Mouse (Mus musculus) kidney, embryonic 14.5 days (tissue): ENCODE results near the gene Reep3. TPM values are rescaled to one million over a fixed set of nuclear protein-coding genes. Genes with fewer than 3 reads are reported as not detected.
"Not testable (repeated sequence)": the region's sequence is repeated elsewhere in the genome, so short reads cannot be mapped to it uniquely, and the experiment has no call there.

Source experiments
- ATAC-seq: fragments of 200-750 bp; cut with Nextera tagmentation; 2 replicates; pipeline ENCODE4 v1.8.0; 2017; ENCODE audit warnings: moderate number of reproducible peaks, mild to moderate bottlenecking, moderate TSS enrichment, moderate library complexity; ENCODE audit not compliant: low FRiP score, low TSS enrichment
- H3K27ac ChIP-seq: fragments of 300-500 bp; sonication (generic); 2 replicates; pipeline ENCODE4 v1.5.1; 2014; ENCODE audit warnings: low read depth, mild to moderate bottlenecking, low read length, moderate library complexity, mixed read lengths
- H3K27me3 ChIP-seq: fragments of 300-500 bp; sonication (generic); 2 replicates; pipeline ENCODE4 v1.6.1; 2014; ENCODE audit warnings: mild to moderate bottlenecking, low read length; ENCODE audit not compliant: control insufficient read depth, insufficient read depth
- H3K36me3 ChIP-seq: fragments of 300-500 bp; sonication (generic); 2 replicates; pipeline ENCODE4 v1.6.1; 2014; ENCODE audit warnings: low read length, mixed read lengths; ENCODE audit not compliant: control insufficient read depth, insufficient read depth
- H3K4me1 ChIP-seq: fragments of 300-500 bp; sonication (generic); 2 replicates; pipeline ENCODE4 v1.6.1; 2014; ENCODE audit warnings: low read length, mixed read lengths; ENCODE audit not compliant: control insufficient read depth, insufficient read depth
- H3K4me2 ChIP-seq: fragments of 300-500 bp; sonication (generic); replicated peaks from 2 replicates; pipeline ENCODE4 v1.6.1; 2014; ENCODE audit warnings: low read depth, mild to moderate bottlenecking, low read length
- H3K4me3 ChIP-seq: fragments of 300-500 bp; sonication (generic); 2 replicates; pipeline ENCODE4 v1.5.1; 2014; ENCODE audit warnings: mild to moderate bottlenecking, low read length
- H3K9ac ChIP-seq: fragments of 300-500 bp; sonication (generic); 2 replicates; pipeline ENCODE4 v1.6.1; 2014; ENCODE audit warnings: low read depth, mild to moderate bottlenecking, low read length, moderate library complexity
- H3K9me3 ChIP-seq: fragments of 300-500 bp; sonication (generic); 2 replicates; pipeline ENCODE4 v1.6.1; 2016; ENCODE audit warnings: low read length; ENCODE audit not compliant: control insufficient read depth
- WGBS: fragments of 180-500 bp; shearing (Covaris S2); extraction: QIAGEN DNeasy Blood & Tissue Kit; methylation state at CpG from one replicate; pipeline ENCODE4 v1.1.7; 2014; 5-methylcytosine and 5-hydroxymethylcytosine counted together
- polyA plus RNA-seq: library from polyadenylated mRNA; unstranded; fragments of >200 nt; fragmentation: Nextera tagmentation; extraction: Ambion mirVana; gene quantifications from 2 replicates; pipeline ENCODE4 v1.2.1, GENCODE M21; 2014

Gene Reep3
- polyA plus RNA-seq, 1 experiment from 2014 or later: 50.6 TPM

DNA sequence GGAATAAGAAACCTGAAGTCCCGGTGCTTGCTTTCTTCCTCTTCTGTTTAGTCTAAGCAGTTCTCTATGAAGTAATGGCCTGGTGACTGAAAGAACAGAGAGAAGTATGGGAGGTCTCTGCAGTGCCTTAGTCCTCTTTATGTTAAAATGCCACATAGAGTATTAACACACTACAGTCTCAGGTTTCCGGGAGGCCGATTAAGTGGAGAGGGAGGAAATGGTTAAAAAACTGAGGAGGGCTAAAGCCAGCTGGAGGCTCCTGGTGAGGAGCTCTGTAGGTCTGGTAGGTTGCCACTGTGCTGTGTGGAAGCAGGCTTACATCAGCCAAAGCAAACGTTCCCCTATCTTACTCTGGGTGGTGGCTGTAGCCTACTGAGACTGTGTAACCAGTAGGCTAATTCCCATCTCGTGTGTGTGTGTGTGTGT, 18.9 kb upstream of the Reep3 start:
- Histone ChIP-seq H3K27ac (peak overlapping the region; percentile 53; the same call in 1 of the 2 replicates), H3K9me3 (no peaks in the 10 kb centered on the region), H3K9ac (no peak overlapping the region), H3K4me1 (peaks cover 51% of the 10 kb centered on the region), H3K27me3 (no peaks in the 10 kb centered on the region), H3K36me3 (no peaks in the 10 kb centered on the region), H3K4me3 (no peak overlapping the region), H3K4me2 (no peak overlapping the region)
- WGBS: 9% methylated on average over 5 of the region's 5 CpGs
- peak; percentile 22 for ATAC-seq

GRCm38 (mm10) chr10:67115115-67115514, 18.4 kb upstream of the Reep3 start:
- no peaks in the 10 kb centered on the region for H3K9me3 ChIP-seq
- peaks cover 54% of the 10 kb centered on the region for H3K4me1 ChIP-seq
- H3K4me3 ChIP-seq: no peak overlapping the region
- H3K4me2 ChIP-seq: no peak overlapping the region
- WGBS: 20% methylated on average over 6 of the region's 6 CpGs
- no peak for ATAC-seq
- H3K9ac ChIP-seq: no peak overlapping the region
- H3K27me3 ChIP-seq: no peaks in the 10 kb centered on the region
- no peaks in the 10 kb centered on the region for H3K36me3 ChIP-seq
- H3K27ac ChIP-seq: peak overlapping the region; percentile 53; the same call in 1 of the 2 replicates

- no peaks in the 10 kb centered on the region for H3K27me3 ChIP-seq
- peaks cover 42% of the 10 kb centered on the region for H3K4me1 ChIP-seq
- no peak for ATAC-seq
- H3K36me3 ChIP-seq: 0 out of 2 replicates have a peak, but pooled peaks cover 2% of the 10 kb centered on the region
- no peak overlapping the region for H3K9ac ChIP-seq
- H3K4me3 ChIP-seq: no peak overlapping the region
- no peak overlapping the region for H3K4me2 ChIP-seq
- no peak overlapping the region for H3K27ac ChIP-seq
- no peaks in the 10 kb centered on the region for H3K9me3 ChIP-seq
- WGBS: 85% methylated on average over 11 of the region's 11 CpGs
Observed at GRCm38 (mm10) chr10:67113833-67114232, 17.1 kb upstream of the Reep3 start.

DNA sequence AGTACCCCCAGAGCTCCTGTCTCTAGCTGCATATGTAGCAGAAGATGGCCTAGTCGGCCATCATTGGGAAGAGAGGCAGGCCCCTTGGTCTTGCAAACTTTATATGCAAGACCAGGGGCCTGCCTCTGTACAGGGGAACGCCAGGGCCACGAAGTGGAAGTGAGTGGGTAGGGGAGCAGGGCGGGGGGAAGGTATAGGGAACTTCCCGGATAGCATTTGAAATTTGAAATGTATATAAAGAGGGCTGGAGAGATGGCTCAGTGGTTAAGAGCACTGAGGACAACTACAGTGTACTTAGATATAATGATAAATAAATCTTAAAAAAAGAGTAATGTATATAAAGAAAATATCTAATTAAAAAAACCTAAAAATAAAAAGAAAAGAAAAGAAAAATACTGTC, 16.2 kb upstream of the Reep3 start:
- WGBS: 86% methylated on average over 5 of the region's 5 CpGs

DNA sequence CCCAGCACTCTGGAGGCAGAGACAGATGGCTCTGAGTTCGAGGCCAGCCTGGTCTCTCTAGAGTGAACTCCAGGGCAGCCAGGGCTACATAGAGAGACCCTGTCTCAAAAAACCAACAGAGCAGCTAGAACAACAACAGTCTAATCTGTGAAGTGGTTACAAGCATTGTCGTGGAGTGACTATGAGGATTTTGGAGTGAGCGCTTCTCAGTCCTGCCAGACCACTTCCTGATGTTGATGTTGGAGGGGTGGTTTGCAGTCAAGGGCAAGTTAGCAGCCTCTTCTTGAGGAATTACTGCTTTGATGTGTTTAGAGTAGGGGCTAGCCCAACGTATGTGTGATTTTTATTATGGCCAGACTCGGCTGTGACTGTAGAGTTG, 15.0 kb upstream of the Reep3 start:
- H3K4me1 ChIP-seq: peaks cover 45% of the 10 kb centered on the region
- no peak overlapping the region for H3K4me2 ChIP-seq
- no peak overlapping the region for H3K27ac ChIP-seq
- H3K9ac ChIP-seq: no peak overlapping the region
- no peak for ATAC-seq
- 0 out of 2 replicates have a peak, but pooled peaks cover 8% of the 10 kb centered on the region for H3K36me3 ChIP-seq
- no peak overlapping the region for H3K4me3 ChIP-seq
- H3K9me3 ChIP-seq: no peaks in the 10 kb centered on the region
- no peaks in the 10 kb centered on the region for H3K27me3 ChIP-seq
- 64% methylated on average over 5 of the region's 5 CpGs for WGBS

More for the DNA sequence above, 16.2 kb upstream of the Reep3 start:
- H3K4me3 ChIP-seq, H3K36me3 ChIP-seq, ATAC-seq, H3K4me2 ChIP-seq, H3K9me3 ChIP-seq, H3K27ac ChIP-seq, H3K9ac ChIP-seq, H3K27me3 ChIP-seq: not testable (repeated sequence)
- H3K4me1 ChIP-seq: peaks cover 43% of the 10 kb centered on the region

- H3K27ac ChIP-seq: no peak overlapping the region
- WGBS: 61% methylated on average over 14 of the region's 14 CpGs
- H3K4me1 ChIP-seq: peaks cover 45% of the 10 kb centered on the region
- no peak overlapping the region for H3K4me3 ChIP-seq
- ATAC-seq: no peak
- H3K4me2 ChIP-seq: no peak overlapping the region
- 0 out of 2 replicates have a peak, but pooled peaks cover 8% of the 10 kb centered on the region for H3K36me3 ChIP-seq
- no peaks in the 10 kb centered on the region for H3K27me3 ChIP-seq
- no peaks in the 10 kb centered on the region for H3K9me3 ChIP-seq
- no peak overlapping the region for H3K9ac ChIP-seq
Observed at GRCm38 (mm10) chr10:67111044-67111798, 14.5 kb upstream of the Reep3 start.

- Histone ChIP-seq H3K27ac (no peak overlapping the region), H3K4me1 (peaks cover 46% of the 10 kb centered on the region)
Observed at GRCm38 (mm10) chr10:67109635-67110034, 12.9 kb upstream of the Reep3 start.

DNA sequence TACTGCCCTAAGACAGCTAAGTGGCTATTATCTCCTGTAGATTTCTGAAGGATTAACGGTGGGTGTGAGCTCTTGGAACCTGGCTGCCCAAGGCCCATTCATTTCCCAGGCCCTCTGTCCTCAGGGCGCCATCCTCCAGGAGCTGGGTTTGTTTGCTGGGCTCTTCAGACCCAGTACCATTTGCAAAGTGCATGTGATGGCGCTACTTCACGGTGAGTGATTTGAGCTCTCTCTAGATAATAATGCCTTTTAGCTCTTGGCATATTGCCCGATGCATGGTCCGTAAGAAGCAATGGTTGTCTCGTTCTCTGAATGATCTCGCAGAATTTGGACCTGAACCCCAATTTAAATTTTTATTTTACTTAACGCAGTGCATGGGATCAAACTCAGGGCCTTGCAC, 11.4 kb upstream of the Reep3 start:
- H3K27me3 ChIP-seq: no peaks in the 10 kb centered on the region
- no peaks in the 10 kb centered on the region for H3K9me3 ChIP-seq
- WGBS: 77% methylated on average over 9 of the region's 9 CpGs

More at GRCm38 (mm10) chr10:67109635-67110034, 12.9 kb upstream of the Reep3 start:
- Histone ChIP-seq H3K4me3 (no peak overlapping the region), H3K4me2 (no peak overlapping the region), H3K9ac (no peak overlapping the region), H3K9me3 (no peaks in the 10 kb centered on the region), H3K27me3 (no peaks in the 10 kb centered on the region), H3K36me3 (0 out of 2 replicates have a peak, but pooled peaks cover 8% of the 10 kb centered on the region)
- ATAC-seq: no peak
- 90% methylated on average over 5 of the region's 5 CpGs for WGBS

DNA sequence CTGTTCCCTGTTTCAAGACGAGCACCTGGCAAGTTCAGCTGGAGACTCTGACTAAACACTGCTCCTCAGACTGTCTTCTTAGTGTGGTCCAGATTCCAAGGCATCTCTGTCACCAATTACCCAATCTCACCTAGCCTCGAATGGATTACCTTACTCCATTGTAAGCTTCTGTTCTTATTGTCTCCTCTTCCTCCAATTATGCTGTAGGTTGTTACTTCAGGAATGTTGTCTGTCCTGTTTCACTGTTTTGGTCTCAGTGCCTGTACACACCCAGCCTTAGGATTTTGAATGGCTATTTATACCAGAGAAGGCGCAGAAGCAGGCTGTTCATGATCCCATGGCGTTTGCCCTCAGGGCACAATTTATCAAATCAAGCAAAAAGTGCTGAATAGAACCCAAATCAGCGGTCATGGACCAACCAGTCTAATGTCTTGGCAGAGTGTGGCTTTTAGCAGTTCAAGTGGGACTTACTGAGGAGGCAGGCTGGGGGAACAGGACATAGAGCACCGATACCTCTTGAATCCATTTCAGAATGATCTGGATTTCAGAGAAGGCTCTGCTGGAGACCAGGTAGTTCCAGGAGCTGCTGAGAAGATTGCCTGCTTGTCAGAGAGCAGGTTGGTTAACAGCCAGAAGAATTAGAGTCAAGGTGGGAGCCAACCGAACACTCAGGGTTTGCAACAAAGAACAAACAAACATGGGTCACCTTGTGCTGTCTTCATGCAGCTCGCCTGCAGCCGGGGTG, 10.4 kb upstream of the Reep3 start:
- Histone ChIP-seq H3K27ac (no peak overlapping the region), H3K9ac (no peak overlapping the region), H3K4me3 (no peak overlapping the region), H3K36me3 (0 out of 2 replicates have a peak, but pooled peaks cover 8% of the 10 kb centered on the region), H3K9me3 (no peaks in the 10 kb centered on the region), H3K4me2 (no peak overlapping the region), H3K27me3 (no peaks in the 10 kb centered on the region), H3K4me1 (peaks cover 71% of the 10 kb centered on the region)
- ATAC-seq: no peak
- WGBS: 67% methylated on average over 9 of the region's 9 CpGs

More for the DNA sequence above, 11.4 kb upstream of the Reep3 start:
- 0 out of 2 replicates have a peak, but pooled peaks cover 8% of the 10 kb centered on the region for H3K36me3 ChIP-seq
- H3K4me1 ChIP-seq: peaks cover 62% of the 10 kb centered on the region
- no peak overlapping the region for H3K4me2 ChIP-seq
- no peak overlapping the region for H3K9ac ChIP-seq
- ATAC-seq: no peak
- no peak overlapping the region for H3K27ac ChIP-seq
- no peak overlapping the region for H3K4me3 ChIP-seq
